Mouse (Mus musculus) kidney, postnatal 0 days (tissue): ENCODE measurements around the gene Cxadr. TPM values are rescaled to one million over a fixed set of nuclear protein-coding genes. Genes with fewer than 3 reads are reported as not detected.
A peak's percentile ranks its signal among the peaks of the same experiment; 100 is the strongest.

Source experiments
- ATAC-seq: fragments of 200-750 bp; cut with Nextera tagmentation; replicated peaks from 2 replicates; pipeline ENCODE4 v1.8.0; 2017; ENCODE audit warnings: low read depth, moderate number of reproducible peaks, moderate TSS enrichment, moderate library complexity; ENCODE audit not compliant: low FRiP score
- DNase-seq: peaks from one replicate; pipeline ENCODE4 v3.0.0-alpha.2; 2016; ENCODE audit warnings: low spot score
- H3K27ac ChIP-seq: fragments of 300-500 bp; sonication (generic); 2 replicates; pipeline ENCODE4 v1.5.1; 2014; ENCODE audit warnings: mild to moderate bottlenecking
- H3K27me3 ChIP-seq: fragments of 300-500 bp; sonication (generic); 2 replicates; pipeline ENCODE4 v1.6.1; 2014; ENCODE audit warnings: low read length, mixed read lengths; ENCODE audit not compliant: insufficient read depth
- H3K36me3 ChIP-seq: fragments of 300-500 bp; sonication (generic); 2 replicates; pipeline ENCODE4 v1.6.1; 2014; ENCODE audit warnings: low read length, mixed read lengths; ENCODE audit not compliant: insufficient read depth
- H3K4me1 ChIP-seq: fragments of 300-500 bp; sonication (generic); replicated peaks from 2 replicates; pipeline ENCODE4 v1.6.1; 2014; ENCODE audit warnings: antibody characterized with exemption, low read length, mixed read lengths; ENCODE audit not compliant: insufficient read depth
- H3K4me2 ChIP-seq: fragments of 300-500 bp; sonication (generic); 2 replicates; pipeline ENCODE4 v1.6.1; 2014; ENCODE audit warnings: mild to moderate bottlenecking, low read length, moderate library complexity, mixed read lengths
- H3K4me3 ChIP-seq: fragments of 300-500 bp; sonication (generic); replicated peaks from 2 replicates; pipeline ENCODE4 v1.5.1; 2014; ENCODE audit warnings: low read depth, low read length
- H3K9ac ChIP-seq: fragments of 300-500 bp; sonication (generic); 2 replicates; pipeline ENCODE4 v1.6.1; 2014; ENCODE audit warnings: low read depth, low read length
- H3K9me3 ChIP-seq: fragments of 300-500 bp; sonication (generic); replicated peaks from 2 replicates; pipeline ENCODE4 v1.6.1; 2016; ENCODE audit warnings: low read length, inconsistent platforms, mixed read lengths
- CTCF ChIP-seq: IDR thresholded peaks from 2 replicates; pipeline ENCODE4 v1.5.1; 2016; ENCODE audit warnings: antibody characterized with exemption, low read depth, mild to moderate bottlenecking, moderate library complexity
- WGBS: fragments of 180-500 bp; shearing (Covaris S2); extraction: QIAGEN DNeasy Blood & Tissue Kit; methylation state at CpG from one replicate; pipeline ENCODE4 v1.1.7; 2014; 5-methylcytosine and 5-hydroxymethylcytosine counted together
- polyA plus RNA-seq: library from polyadenylated mRNA; unstranded; fragments of >200 nt; fragmentation: Nextera tagmentation; extraction: Ambion mirVana; gene quantifications from 2 replicates; pipeline ENCODE4 v1.2.1, GENCODE M21; 2015

The Cxadr gene
- polyA plus RNA-seq, 1 experiment from 2014 or later: 33.2 TPM

- H3K27me3 ChIP-seq: no peaks in the 10 kb centered on the region
- no peak for ATAC-seq
- H3K9me3 ChIP-seq: no peaks in the 10 kb centered on the region
- 7% methylated on average over 10 of the region's 10 CpGs for WGBS
- no peak for TF ChIP-seq CTCF
- peak; percentile 68 for DNase-seq
- no peaks in the 10 kb centered on the region for H3K36me3 ChIP-seq
- no peak overlapping the region for H3K27ac ChIP-seq
- H3K4me1 ChIP-seq: no peaks in the 10 kb centered on the region
- H3K9ac ChIP-seq: 0 out of 2 replicates have a peak overlapping the region, but pooled peaks have one; percentile 74
- H3K4me2 ChIP-seq: peak overlapping the region; percentile 95
- peak overlapping the region; percentile 85 for H3K4me3 ChIP-seq
These were observed 1.4 kb downstream of the Cxadr start for GRCm38 (mm10) chr16:78302678-78303050.

GRCm38 (mm10) chr16:78305606-78306100, 4.4 kb downstream of the Cxadr start:
- Histone ChIP-seq H3K9ac (no peak overlapping the region), H3K4me3 (no peak overlapping the region), H3K9me3 (no peaks in the 10 kb centered on the region), H3K27ac (no peak overlapping the region), H3K4me1 (no peaks in the 10 kb centered on the region), H3K4me2 (no peak overlapping the region), H3K36me3 (no peaks in the 10 kb centered on the region), H3K27me3 (no peaks in the 10 kb centered on the region)
- TF ChIP-seq CTCF: no peak
- WGBS: 54% methylated on average over 12 of the region's 12 CpGs
- ATAC-seq: no peak
- no peak for DNase-seq

DNA sequence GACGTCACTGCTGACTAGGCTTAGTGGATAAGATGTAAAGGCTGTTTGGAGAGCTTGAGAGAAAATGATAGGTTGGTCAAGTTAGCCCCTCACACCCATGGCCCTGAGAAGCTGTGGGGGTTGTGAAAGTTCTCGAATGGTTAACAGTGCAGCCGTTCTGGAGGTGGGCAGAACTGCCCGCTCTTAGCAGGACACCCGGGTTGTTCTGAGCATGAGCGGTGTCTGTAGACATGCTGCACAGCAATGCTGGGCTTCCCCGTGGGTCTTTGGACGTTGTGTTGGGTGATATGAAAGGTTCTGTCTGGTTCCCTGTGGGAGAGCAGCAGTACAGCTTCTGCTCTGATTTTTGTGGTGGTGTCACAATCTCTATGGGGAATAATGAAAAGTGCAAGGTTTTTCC, 5.3 kb downstream of the Cxadr start:
- ATAC-seq (no peak), DNase-seq (no peak)
- H3K4me2 ChIP-seq: no peak overlapping the region
- H3K9me3 ChIP-seq: no peaks in the 10 kb centered on the region
- H3K27me3 ChIP-seq: no peaks in the 10 kb centered on the region
- no peak for TF ChIP-seq CTCF
- H3K9ac ChIP-seq: no peak overlapping the region
- 81% methylated on average over 8 of the region's 8 CpGs for WGBS
- H3K4me1 ChIP-seq: no peaks in the 10 kb centered on the region
- no peak overlapping the region for H3K27ac ChIP-seq
- H3K36me3 ChIP-seq: no peaks in the 10 kb centered on the region
- no peak overlapping the region for H3K4me3 ChIP-seq

- Histone ChIP-seq H3K27ac (no peak overlapping the region), H3K36me3 (no peaks in the 10 kb centered on the region), H3K4me1 (no peaks in the 10 kb centered on the region), H3K4me3 (no peak overlapping the region), H3K9me3 (no peaks in the 10 kb centered on the region), H3K4me2 (no peak overlapping the region), H3K9ac (no peak overlapping the region), H3K27me3 (no peaks in the 10 kb centered on the region)
- WGBS: 92% methylated on average over 16 of the region's 16 CpGs
- ATAC-seq (no peak), DNase-seq (no peak)
- no peak for TF ChIP-seq CTCF
These were observed 6.3 kb downstream of the Cxadr start for GRCm38 (mm10) chr16:78307476-78308192.

DNA sequence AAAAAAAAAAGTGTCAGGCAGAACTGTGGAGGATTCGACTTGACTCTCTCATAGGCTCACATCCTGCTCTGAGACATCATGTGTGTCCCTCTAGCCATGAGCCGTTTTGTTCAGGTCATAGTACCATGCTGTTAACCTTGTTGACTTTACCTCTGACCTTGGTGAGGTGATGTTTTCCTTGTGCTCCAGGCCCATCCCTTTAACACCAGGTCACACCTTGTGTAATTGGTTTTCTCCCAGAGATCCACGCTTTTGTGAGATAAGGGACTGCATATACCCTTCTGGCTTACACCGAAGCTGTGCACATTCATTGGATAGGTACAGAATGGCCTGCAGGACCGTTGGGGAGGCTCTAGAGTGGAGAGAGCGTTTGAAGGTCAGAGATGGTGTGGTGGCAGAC, 8.0 kb downstream of the Cxadr start:
- DNase-seq: no peak
- no peak overlapping the region for H3K9ac ChIP-seq
- no peaks in the 10 kb centered on the region for H3K4me1 ChIP-seq
- 62% methylated on average over 6 of the region's 6 CpGs for WGBS
- H3K27ac ChIP-seq: no peak overlapping the region
- ATAC-seq: no peak
- no peak overlapping the region for H3K4me2 ChIP-seq
- no peaks in the 10 kb centered on the region for H3K36me3 ChIP-seq
- H3K9me3 ChIP-seq: no peaks in the 10 kb centered on the region
- TF ChIP-seq CTCF: no peak
- no peaks in the 10 kb centered on the region for H3K27me3 ChIP-seq
- H3K4me3 ChIP-seq: no peak overlapping the region

GRCm38 (mm10) chr16:78313135-78313887, 12.0 kb downstream of the Cxadr start:
- Histone ChIP-seq H3K4me2 (no peak overlapping the region), H3K4me1 (no peaks in the 10 kb centered on the region), H3K27me3 (no peaks in the 10 kb centered on the region), H3K9me3 (no peaks in the 10 kb centered on the region), H3K27ac (no peak overlapping the region), H3K4me3 (no peak overlapping the region), H3K9ac (no peak overlapping the region), H3K36me3 (no peaks in the 10 kb centered on the region)
- WGBS: 35% methylated on average over 16 of the region's 16 CpGs
- DNase-seq (peak; percentile 40), ATAC-seq (no peak)
- no peak for TF ChIP-seq CTCF
